Mouse (Mus musculus) forebrain, embryonic 14.5 days (tissue): ENCODE data around the gene Sh3rf1. TPM values are rescaled to one million over a fixed set of nuclear protein-coding genes. Genes with fewer than 3 reads are reported as not detected.

ENCODE experiments used
- ATAC-seq: fragments of 200-750 bp; cut with Nextera tagmentation; 2 replicates; pipeline ENCODE4 v1.8.0; 2017; ENCODE audit warnings: mild to moderate bottlenecking, moderate library complexity
- DNase-seq: peaks from one replicate; pipeline ENCODE4 v3.0.0-alpha.2; 2015; ENCODE audit warnings: low spot score
- H3K27ac ChIP-seq: fragments of 300-500 bp; sonication (generic); 2 replicates; pipeline ENCODE4 v1.5.1; 2014; ENCODE audit warnings: low read depth, mild to moderate bottlenecking, control low read depth, low read length, moderate library complexity
- H3K27me3 ChIP-seq: fragments of 300-500 bp; sonication (generic); replicated peaks from 2 replicates; pipeline ENCODE4 v1.6.1; 2014; ENCODE audit warnings: low read length, control low read depth, mixed read lengths; ENCODE audit not compliant: control insufficient read depth, insufficient read depth
- H3K36me3 ChIP-seq: fragments of 300-500 bp; sonication (generic); 2 replicates; pipeline ENCODE4 v1.6.1; 2014; ENCODE audit warnings: low read length, control low read depth; ENCODE audit not compliant: control insufficient read depth, insufficient read depth
- H3K4me1 ChIP-seq: fragments of 300-500 bp; sonication (generic); 2 replicates; pipeline ENCODE4 v1.6.1; 2014; ENCODE audit warnings: antibody characterized with exemption, low read length, control low read depth; ENCODE audit not compliant: control insufficient read depth, insufficient read depth
- H3K4me2 ChIP-seq: fragments of 300-500 bp; sonication (generic); 2 replicates; pipeline ENCODE4 v1.6.1; 2014; ENCODE audit warnings: mild to moderate bottlenecking, control low read depth, low read length
- H3K4me3 ChIP-seq: fragments of 300-500 bp; sonication (generic); 2 replicates; pipeline ENCODE4 v1.5.1; 2014; ENCODE audit warnings: low read depth, low read length, control low read depth
- H3K9ac ChIP-seq: fragments of 300-500 bp; sonication (generic); 2 replicates; pipeline ENCODE4 v1.6.1; 2014; ENCODE audit warnings: mild to moderate bottlenecking, low read length, control low read depth, moderate library complexity
- H3K9me3 ChIP-seq: fragments of 300-500 bp; sonication (generic); replicated peaks from 2 replicates; pipeline ENCODE4 v1.6.1; 2016; ENCODE audit warnings: low read length, control low read depth, mixed read lengths; ENCODE audit not compliant: control insufficient read depth
- WGBS: fragments of 180-500 bp; shearing (Covaris S2); extraction: QIAGEN DNeasy Blood & Tissue Kit; methylation state at CpG from one replicate; pipeline ENCODE4 v1.1.7; 2014; 5-methylcytosine and 5-hydroxymethylcytosine counted together
- polyA plus RNA-seq: library from polyadenylated mRNA; unstranded; fragments of >200 nt; fragmentation: Nextera tagmentation; extraction: Ambion mirVana; gene quantifications from 2 replicates; pipeline ENCODE4 v1.2.1, GENCODE M21; 2014

The Sh3rf1 gene
- polyA plus RNA-seq, 1 experiment from 2014 or later, result 27.1 TPM

DNA sequence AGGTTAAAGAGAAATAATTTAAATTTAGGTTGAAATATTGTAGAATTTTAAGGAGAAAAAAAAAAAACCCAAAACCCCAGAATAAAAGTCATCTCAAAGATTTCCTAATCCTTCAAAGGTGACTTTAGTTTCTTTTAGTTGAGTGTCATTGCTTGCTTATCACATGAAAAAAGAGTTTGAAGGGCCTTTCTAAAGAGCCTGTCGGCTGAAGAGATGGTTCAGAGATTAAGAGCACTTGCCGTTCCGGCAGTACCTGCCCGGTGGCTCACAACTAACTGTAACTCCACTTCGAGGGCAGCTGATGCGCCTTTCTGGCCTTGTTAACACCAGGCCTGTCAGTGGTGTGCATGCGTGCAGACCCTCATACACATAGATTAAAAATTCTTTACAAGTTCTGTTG, 41.2 kb downstream of the Sh3rf1 start:
- Histone ChIP-seq H3K9me3 (no peaks in the 10 kb centered on the region), H3K4me1 (peaks cover 23% of the 10 kb centered on the region), H3K4me3 (no peak overlapping the region), H3K27me3 (no peaks in the 10 kb centered on the region), H3K4me2 (no peak overlapping the region), H3K36me3 (no peaks in the 10 kb centered on the region), H3K9ac (no peak overlapping the region), H3K27ac (0 out of 2 replicates have a peak overlapping the region, but pooled peaks have one; percentile 33)
- WGBS, result 62% methylated on average over 7 of the region's 7 CpGs
- DNase-seq (no peak), ATAC-seq (no peak)

DNA sequence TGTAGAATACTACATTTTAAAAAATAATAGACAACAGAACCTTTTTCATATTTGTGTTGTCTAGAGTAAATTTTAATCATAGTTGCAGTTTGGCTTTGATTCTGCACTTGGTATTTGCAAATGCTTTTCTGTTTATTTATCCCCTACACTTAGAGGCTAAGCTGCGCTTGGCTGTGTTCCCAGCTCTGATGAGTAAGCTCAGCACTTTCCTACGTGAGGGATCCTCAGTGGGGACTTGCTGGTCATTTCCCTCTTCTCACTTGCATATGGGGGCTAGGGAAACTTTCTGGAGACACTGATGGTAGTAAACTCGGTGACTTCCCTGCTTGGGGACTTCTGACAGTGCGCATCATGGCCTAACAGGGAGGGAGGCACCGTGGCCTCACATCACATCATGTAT, 41.7 kb downstream of the Sh3rf1 start:
- H3K4me3 ChIP-seq, result no peak overlapping the region
- H3K27ac ChIP-seq, result no peak overlapping the region
- no peaks in the 10 kb centered on the region for H3K36me3 ChIP-seq
- H3K9me3 ChIP-seq, result no peaks in the 10 kb centered on the region
- no peaks in the 10 kb centered on the region for H3K27me3 ChIP-seq
- ATAC-seq, result no peak
- WGBS, result 60% methylated on average over 5 of the region's 5 CpGs
- peak; percentile 85 for DNase-seq
- no peak overlapping the region for H3K9ac ChIP-seq
- H3K4me2 ChIP-seq, result no peak overlapping the region
- H3K4me1 ChIP-seq, result peaks cover 23% of the 10 kb centered on the region

DNA sequence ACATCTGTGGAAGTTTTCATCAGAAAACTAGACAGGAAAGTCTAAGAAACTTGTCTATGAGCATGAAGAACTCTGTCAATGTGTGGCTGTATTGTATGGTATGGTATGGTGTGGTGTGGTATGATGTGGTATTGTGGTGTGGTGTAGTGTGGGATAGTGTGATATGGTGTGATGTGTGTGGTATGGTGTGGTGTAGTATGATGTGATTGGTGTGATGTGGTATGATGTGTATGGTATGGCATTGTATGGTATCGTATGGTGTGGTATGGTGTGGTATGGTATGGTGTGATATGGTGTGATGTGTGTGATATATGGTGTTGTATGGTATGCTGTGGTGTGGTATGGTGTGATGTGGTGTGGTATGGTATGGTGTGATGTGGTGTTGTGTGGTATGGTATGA, 43.4 kb downstream of the Sh3rf1 start:
- Histone ChIP-seq H3K4me1 (peaks cover 18% of the 10 kb centered on the region), H3K27me3 (no peaks in the 10 kb centered on the region), H3K9ac (no peak overlapping the region), H3K27ac (no peak overlapping the region), H3K4me3 (no peak overlapping the region), H3K9me3 (no peaks in the 10 kb centered on the region), H3K36me3 (no peaks in the 10 kb centered on the region), H3K4me2 (no peak overlapping the region)
- DNase-seq (no peak), ATAC-seq (no peak)
- 100% methylated on average over 1 of the region's 1 CpGs for WGBS

DNA sequence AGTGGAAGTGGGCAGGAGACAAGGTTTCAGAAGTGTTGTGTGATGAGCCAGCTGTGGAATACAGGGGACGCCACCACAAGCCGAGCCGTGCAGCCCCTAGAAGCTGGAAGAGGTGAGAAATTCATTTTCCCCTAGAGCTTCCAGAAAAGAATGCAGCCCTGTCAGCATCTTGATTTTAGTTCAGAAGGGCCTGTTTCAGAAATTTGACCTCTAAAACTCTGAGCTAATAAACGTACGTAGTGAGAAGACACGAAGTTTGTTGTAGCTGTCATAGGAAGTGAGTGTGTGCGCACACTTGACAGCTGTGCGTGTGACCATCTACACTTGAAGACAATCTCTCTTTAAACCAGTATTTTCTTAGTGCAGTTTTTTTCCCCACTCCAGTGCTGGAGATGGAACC, 44.0 kb downstream of the Sh3rf1 start:
- H3K36me3 ChIP-seq, result no peaks in the 10 kb centered on the region
- no peaks in the 10 kb centered on the region for H3K27me3 ChIP-seq
- no peaks in the 10 kb centered on the region for H3K9me3 ChIP-seq
- H3K4me1 ChIP-seq, result peaks cover 18% of the 10 kb centered on the region
- H3K4me2 ChIP-seq, result no peak overlapping the region
- ATAC-seq, result no peak
- H3K9ac ChIP-seq, result no peak overlapping the region
- DNase-seq, result no peak
- WGBS, result 90% methylated on average over 8 of the region's 8 CpGs
- no peak overlapping the region for H3K27ac ChIP-seq
- H3K4me3 ChIP-seq, result no peak overlapping the region

DNA sequence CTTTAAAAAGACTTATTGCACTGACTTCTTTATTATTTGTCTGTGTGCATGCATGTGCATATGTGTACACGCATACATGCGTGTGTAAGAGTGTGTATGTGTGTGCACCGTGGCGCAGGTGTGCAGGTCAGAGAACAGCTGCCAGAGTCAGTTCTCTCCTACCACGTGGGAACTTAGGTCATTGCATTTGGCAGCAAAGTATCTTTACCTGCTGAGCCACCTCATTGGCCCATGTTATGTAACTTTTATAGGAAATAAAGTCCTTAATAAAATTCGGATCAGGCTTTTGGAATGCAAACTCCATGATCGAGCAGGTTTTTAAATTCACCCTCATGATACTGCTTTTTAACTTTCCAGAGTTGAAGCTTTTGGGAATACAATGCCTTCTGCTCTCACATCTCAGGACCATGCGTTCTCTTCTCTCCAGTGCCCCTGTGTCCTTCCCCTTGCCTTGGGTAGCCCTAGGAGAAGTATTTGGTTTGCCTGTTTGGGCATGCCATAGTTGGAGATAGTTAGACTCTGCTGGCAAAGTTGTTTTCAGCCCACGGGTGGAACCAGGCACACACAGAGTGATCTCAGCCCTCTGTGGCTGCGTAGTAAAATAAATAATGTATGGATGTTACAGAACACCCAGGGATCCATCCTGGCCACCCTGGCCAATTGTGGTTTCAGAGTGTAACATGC, 44.7 kb downstream of the Sh3rf1 start:
- no peaks in the 10 kb centered on the region for H3K9me3 ChIP-seq
- no peak overlapping the region for H3K4me3 ChIP-seq
- H3K27ac ChIP-seq, result no peak overlapping the region
- peaks cover 18% of the 10 kb centered on the region for H3K4me1 ChIP-seq
- ATAC-seq, result no peak
- H3K4me2 ChIP-seq, result no peak overlapping the region
- DNase-seq, result no peak
- H3K27me3 ChIP-seq, result no peaks in the 10 kb centered on the region
- WGBS, result 89% methylated on average over 10 of the region's 10 CpGs
- H3K9ac ChIP-seq, result no peak overlapping the region
- no peaks in the 10 kb centered on the region for H3K36me3 ChIP-seq

DNA sequence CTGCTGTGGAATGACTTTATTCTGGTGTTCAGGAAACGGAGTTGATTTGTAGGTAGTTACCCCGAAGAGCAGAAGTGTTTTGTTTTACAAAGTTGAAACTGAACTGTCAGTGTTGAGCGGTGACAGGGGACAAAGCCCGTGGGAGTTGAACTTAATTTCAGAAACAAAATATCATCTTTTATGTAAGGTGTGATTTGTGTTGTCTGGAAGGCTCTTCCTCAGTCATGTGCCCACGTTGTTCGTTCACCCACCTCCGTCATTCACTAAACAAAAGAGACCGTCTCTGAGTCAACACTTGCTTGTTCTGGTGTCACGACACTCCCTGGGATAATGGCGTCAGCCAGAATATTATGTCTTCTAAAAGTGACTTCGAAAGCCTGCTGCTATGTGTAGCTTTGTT, 46.3 kb downstream of the Sh3rf1 start:
- Histone ChIP-seq H3K4me2 (no peak overlapping the region), H3K4me3 (no peak overlapping the region), H3K9ac (no peak overlapping the region), H3K36me3 (no peaks in the 10 kb centered on the region), H3K9me3 (no peaks in the 10 kb centered on the region), H3K4me1 (peaks cover 27% of the 10 kb centered on the region), H3K27me3 (no peaks in the 10 kb centered on the region), H3K27ac (no peak overlapping the region)
- DNase-seq, result no peak
- 60% methylated on average over 11 of the region's 11 CpGs for WGBS
- no peak for ATAC-seq

DNA sequence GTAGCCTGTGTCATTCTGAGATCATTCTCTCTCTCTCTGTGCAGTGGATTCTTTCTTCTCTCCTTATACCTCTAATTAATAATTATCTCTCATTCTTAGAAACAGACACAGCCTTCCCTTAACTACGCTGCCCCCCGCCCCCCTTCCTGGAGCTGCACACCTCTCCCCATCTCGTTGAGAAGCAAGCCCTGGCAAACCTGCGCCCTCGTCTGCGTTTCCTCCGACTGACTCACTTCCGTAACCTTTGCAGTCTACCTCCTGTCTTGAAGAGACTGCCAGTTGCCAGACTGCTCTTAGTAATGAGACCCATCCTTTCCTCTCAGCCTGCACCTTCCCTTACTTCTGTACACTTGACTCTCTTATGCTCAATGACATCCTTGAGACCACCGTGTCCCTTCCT, 46.9 kb downstream of the Sh3rf1 start:
- ATAC-seq (no peak), DNase-seq (no peak)
- no peak overlapping the region for H3K4me2 ChIP-seq
- H3K4me3 ChIP-seq, result no peak overlapping the region
- H3K27ac ChIP-seq, result no peak overlapping the region
- no peaks in the 10 kb centered on the region for H3K27me3 ChIP-seq
- H3K9me3 ChIP-seq, result no peaks in the 10 kb centered on the region
- H3K36me3 ChIP-seq, result no peaks in the 10 kb centered on the region
- WGBS, result 61% methylated on average over 9 of the region's 9 CpGs
- no peak overlapping the region for H3K9ac ChIP-seq
- H3K4me1 ChIP-seq, result peaks cover 28% of the 10 kb centered on the region

DNA sequence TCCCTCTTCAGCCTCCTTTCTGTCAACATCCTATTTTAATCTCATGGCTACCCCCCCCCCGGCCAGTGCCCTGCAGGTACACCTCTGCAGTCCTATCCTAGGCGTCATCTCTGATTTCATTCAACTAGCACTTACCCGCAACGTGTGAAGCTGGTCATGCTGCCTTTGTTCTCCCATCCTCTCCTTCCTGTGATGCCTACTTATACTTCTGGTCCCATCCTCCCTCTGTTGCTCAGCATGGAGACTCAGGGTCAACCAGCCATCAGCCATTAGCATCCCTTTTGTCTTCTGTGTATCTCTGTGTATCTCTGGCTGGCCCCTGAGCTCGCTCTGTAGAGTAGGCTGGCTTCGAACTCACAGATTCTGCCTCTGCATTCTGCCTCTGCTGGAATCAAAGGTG, 47.3 kb downstream of the Sh3rf1 start:
- H3K27ac ChIP-seq, result no peak overlapping the region; the same call in 1 of the 2 replicates
- H3K4me2 ChIP-seq, result no peak overlapping the region
- no peaks in the 10 kb centered on the region for H3K27me3 ChIP-seq
- no peaks in the 10 kb centered on the region for H3K36me3 ChIP-seq
- WGBS, result 69% methylated on average over 5 of the region's 6 CpGs
- DNase-seq (no peak), ATAC-seq (no peak)
- H3K9me3 ChIP-seq, result no peaks in the 10 kb centered on the region
- no peak overlapping the region for H3K4me3 ChIP-seq
- no peak overlapping the region for H3K9ac ChIP-seq
- H3K4me1 ChIP-seq, result peaks cover 32% of the 10 kb centered on the region

DNA sequence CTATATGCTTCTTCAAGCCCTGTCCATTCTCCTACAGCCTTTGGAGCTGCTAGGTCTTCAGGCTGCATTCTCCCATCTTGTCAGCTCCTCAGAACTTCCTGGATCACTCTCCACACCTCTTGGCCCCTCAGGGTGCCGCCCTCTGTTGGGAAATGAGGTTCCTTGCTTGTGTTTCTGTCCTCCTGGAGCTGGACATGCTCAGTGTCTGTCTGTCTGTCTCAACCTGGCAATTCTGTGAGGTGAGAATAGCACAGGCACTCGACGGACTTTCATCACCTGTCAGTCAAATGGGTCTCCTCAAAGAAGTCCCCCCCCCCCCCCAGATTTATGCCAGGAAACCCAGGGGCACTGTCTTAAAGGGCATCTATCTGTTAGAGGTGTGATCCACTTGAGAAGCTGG, 49.2 kb downstream of the Sh3rf1 start:
- DNase-seq, result no peak
- no peaks in the 10 kb centered on the region for H3K9me3 ChIP-seq
- H3K9ac ChIP-seq, result no peak overlapping the region
- 67% methylated on average over 3 of the region's 3 CpGs for WGBS
- H3K4me1 ChIP-seq, result peaks cover 38% of the 10 kb centered on the region
- no peak overlapping the region for H3K4me3 ChIP-seq
- no peak overlapping the region for H3K4me2 ChIP-seq
- no peaks in the 10 kb centered on the region for H3K27me3 ChIP-seq
- no peak overlapping the region for H3K27ac ChIP-seq
- H3K36me3 ChIP-seq, result no peaks in the 10 kb centered on the region
- ATAC-seq, result no peak
